Mouse (Mus musculus): ENCODE measurements around the gene Scgb2b12. TPM values are rescaled to one million over a fixed set of nuclear protein-coding genes. Genes with fewer than 3 reads are reported as not detected.
"Not testable (repeated sequence)": the region's sequence is repeated elsewhere in the genome, so short reads cannot be mapped to it uniquely, and the experiment has no call there.

The Scgb2b12 gene
- total RNA-seq (2012; rRNA removed) (not detected in 2 replicates), total RNA-seq (2014; rRNA removed) (not detected in 2 replicates), polyA plus RNA-seq (2012; ENCODE audit: insufficient read length, low read depth) (not detected in 2 replicates)

DNA sequence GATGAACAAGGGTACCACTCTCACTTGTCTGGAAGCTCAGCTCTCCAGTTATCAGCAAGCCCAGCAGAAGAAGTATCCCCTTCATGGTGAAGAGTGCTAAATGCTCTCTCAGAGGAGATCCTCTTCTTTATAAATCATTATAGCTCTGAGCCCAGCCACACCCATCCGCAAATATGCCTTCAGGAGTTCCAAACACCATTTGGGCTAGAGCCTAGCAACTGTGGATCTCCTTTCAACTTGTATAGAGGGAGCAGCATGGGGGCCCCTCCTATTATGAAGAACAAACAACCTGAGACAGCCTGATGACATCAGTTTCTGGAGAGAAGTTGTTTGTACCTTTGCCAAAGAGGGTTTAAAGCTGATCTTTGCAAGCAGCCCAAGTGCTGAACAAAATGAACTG, at the start of gene Scgb2b12:
TSS of gene Scgb2b12 (minus strand) at position 101 of the 400 bp plus-strand sequence.
- H3K79me2 ChIP-seq (replicated peaks; ENCODE audit: control insufficient read depth, extremely low read depth, insufficient read depth, poor library complexity, severe bottlenecking); H3K27me3 ChIP-seq (replicated peaks); H3K9ac ChIP-seq (ENCODE audit: insufficient read depth, low read depth); H3K27ac ChIP-seq (ENCODE audit: insufficient read depth, low read depth); H3K4me2 ChIP-seq (ENCODE audit: insufficient read depth, low read depth, poor library complexity, severe bottlenecking); H3K36me3 ChIP-seq (replicated peaks in 1 of 2; ENCODE audit: control insufficient read depth in 1 of 2, insufficient read depth in 1 of 2, low read length in 1 of 2); in situ Hi-C loops (cut with MboI; ENCODE audit: low pct_ligation_motif_present, low pct_unique_long_range_greater_than_20kb, low sequenced_read_pairs); dilution Hi-C loops (cut with MboI; ENCODE audit: extremely low pct_ligation_motif_present, extremely low pct_unique_long_range_greater_than_20kb, low sequenced_read_pairs); H3K4me1 ChIP-seq (ENCODE audit: control insufficient read depth in 1 of 2, insufficient read depth in 2 of 2); H3K9me3 ChIP-seq (replicated peaks; ENCODE audit: low read length); DNase-seq (ENCODE audit: extremely low read depth); H3K4me3 ChIP-seq (replicated peaks in 1 of 3; ENCODE audit: low read depth in 2 of 3, low read length in 2 of 3, poor library complexity in 1 of 3): not testable (repeated sequence)

DNA sequence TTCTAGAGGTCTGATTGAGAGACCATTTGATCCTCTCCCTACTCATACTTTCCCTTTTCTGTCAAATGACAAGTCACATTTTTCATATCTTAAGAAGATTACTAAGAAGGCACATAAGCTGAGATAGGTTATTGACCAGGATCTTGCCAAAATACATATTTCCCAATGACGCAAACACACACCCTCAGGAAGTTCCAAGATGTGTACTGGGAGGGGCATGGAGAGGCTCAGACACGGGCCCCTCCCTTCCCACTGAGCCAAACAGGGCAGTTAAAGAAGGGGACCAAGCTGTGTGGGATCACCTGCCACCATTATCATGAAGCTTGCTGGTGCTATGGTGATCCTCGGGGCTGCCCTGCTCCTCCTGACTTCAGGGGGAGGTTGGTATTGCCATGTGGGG, 6.8 kb upstream of the Scgb2b12 start, which contains the start of gene Scgb1b12:
TSS of gene Scgb1b12 (plus strand) at position 301 of the 400 bp plus-strand sequence.
- H3K79me2 ChIP-seq (replicated peaks; ENCODE audit: control insufficient read depth, extremely low read depth, insufficient read depth, poor library complexity, severe bottlenecking); H3K4me3 ChIP-seq (replicated peaks in 1 of 3; ENCODE audit: low read depth in 2 of 3, low read length in 2 of 3, poor library complexity in 1 of 3); H3K9me3 ChIP-seq (replicated peaks; ENCODE audit: low read length); H3K27ac ChIP-seq (ENCODE audit: insufficient read depth, low read depth); in situ Hi-C loops (cut with MboI; ENCODE audit: low pct_ligation_motif_present, low pct_unique_long_range_greater_than_20kb, low sequenced_read_pairs); H3K27me3 ChIP-seq (replicated peaks); H3K36me3 ChIP-seq (replicated peaks in 1 of 2; ENCODE audit: control insufficient read depth in 1 of 2, insufficient read depth in 1 of 2, low read length in 1 of 2); DNase-seq (ENCODE audit: extremely low read depth); H3K9ac ChIP-seq (ENCODE audit: insufficient read depth, low read depth); H3K4me1 ChIP-seq (ENCODE audit: control insufficient read depth in 1 of 2, insufficient read depth in 2 of 2); H3K4me2 ChIP-seq (ENCODE audit: insufficient read depth, low read depth, poor library complexity, severe bottlenecking); dilution Hi-C loops (cut with MboI; ENCODE audit: extremely low pct_ligation_motif_present, extremely low pct_unique_long_range_greater_than_20kb, low sequenced_read_pairs): not testable (repeated sequence)

Other genes starting within 250 kb of the Scgb2b12 start
- not detected in 2 replicates for gene Scgb1b10, start 226.4 kb downstream of the Scgb2b12 start, total RNA-seq (2012; rRNA removed)
- gene Scgb1b10, start 226.4 kb downstream of the Scgb2b12 start, total RNA-seq (2014; rRNA removed), result not detected in 2 replicates
- gene Scgb1b10, start 226.4 kb downstream of the Scgb2b12 start, polyA plus RNA-seq (2012; ENCODE audit: insufficient read length, low read depth), result not detected in 2 replicates
- gene Scgb2b11, start 116.1 kb downstream of the Scgb2b12 start, total RNA-seq (2012; rRNA removed), result not detected in 2 replicates
- not detected in 2 replicates for gene Scgb2b11, start 116.1 kb downstream of the Scgb2b12 start, total RNA-seq (2014; rRNA removed)
- gene Scgb2b11, start 116.1 kb downstream of the Scgb2b12 start, polyA plus RNA-seq (2012; ENCODE audit: insufficient read length, low read depth), result not detected in 2 replicates
- not detected in 2 replicates for gene Scgb1b11, start 104.4 kb downstream of the Scgb2b12 start, total RNA-seq (2012; rRNA removed)
- gene Scgb1b11, start 104.4 kb downstream of the Scgb2b12 start, total RNA-seq (2014; rRNA removed), result not detected in 2 replicates
- gene Scgb1b11, start 104.4 kb downstream of the Scgb2b12 start, polyA plus RNA-seq (2012; ENCODE audit: insufficient read length, low read depth), result not detected in 2 replicates
- not detected in 2 replicates for gene Scgb1b12, start 6.9 kb upstream of the Scgb2b12 start, total RNA-seq (2012; rRNA removed)
- not detected in 2 replicates for gene Scgb1b12, start 6.9 kb upstream of the Scgb2b12 start, total RNA-seq (2014; rRNA removed)
- gene Scgb1b12, start 6.9 kb upstream of the Scgb2b12 start, polyA plus RNA-seq (2012; ENCODE audit: insufficient read length, low read depth), result not detected in 2 replicates
- not detected in 2 replicates for gene Scgb1b29, start 114.3 kb upstream of the Scgb2b12 start, total RNA-seq (2012; rRNA removed)
- gene Scgb1b29, start 114.3 kb upstream of the Scgb2b12 start, total RNA-seq (2014; rRNA removed), result not detected in 2 replicates
- gene Scgb1b29, start 114.3 kb upstream of the Scgb2b12 start, polyA plus RNA-seq (2012; ENCODE audit: insufficient read length, low read depth), result not detected in 2 replicates

Measured in CH12.LX (cell line).